Mouse (Mus musculus): ENCODE measurements at regions not wholly inside any gene's neighbourhood (a gene's known extent, or its start where the extent isn't known, plus 50 kb on each side); places are given as distances from the start of the nearest gene placed in this dataset.

DNA sequence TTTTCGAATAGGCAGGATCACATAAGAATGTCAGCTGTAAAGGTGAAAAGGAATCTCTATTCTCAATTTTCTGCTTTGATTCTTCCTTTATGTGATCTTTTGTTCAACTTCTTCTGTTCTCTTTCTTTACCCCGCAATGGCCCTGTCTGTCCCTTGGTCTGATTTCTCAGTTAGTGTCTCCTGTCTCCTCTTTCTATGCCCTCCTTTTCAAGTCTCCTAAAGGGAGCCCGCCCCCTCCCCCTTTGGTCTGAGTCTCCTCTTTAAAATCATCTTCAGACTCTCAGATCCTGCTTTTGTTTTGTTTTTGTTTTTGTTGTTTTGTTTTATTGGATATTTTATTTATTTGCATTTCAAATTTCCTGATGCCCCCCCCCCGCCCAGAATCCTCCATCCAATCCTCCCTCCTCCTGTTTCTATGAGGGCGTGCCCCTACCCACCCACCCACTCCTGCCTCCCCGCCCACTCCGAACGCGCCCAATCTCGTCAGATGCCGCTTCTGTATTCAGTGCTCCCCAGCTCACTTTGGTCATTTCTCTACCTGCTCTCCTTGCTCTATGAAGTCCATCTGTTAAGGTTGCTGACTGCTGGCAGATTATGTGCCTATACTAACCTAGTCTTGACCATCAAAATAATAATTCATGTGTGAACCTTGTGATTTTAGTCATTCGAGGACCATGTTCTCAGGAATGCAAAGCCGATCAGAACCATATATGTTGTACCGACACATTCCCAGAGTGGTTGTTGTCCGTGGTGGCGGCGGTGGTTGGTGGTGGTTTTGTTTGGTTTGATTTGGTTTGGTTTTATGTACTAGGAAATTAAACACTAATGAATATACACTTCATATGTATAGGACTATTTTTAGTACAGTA lies 487.9 kb upstream of the Adam24 start:
- H3K36me3 ChIP-seq (ENCODE audit: insufficient read depth): no peaks in the 10 kb centered on the region
- H3K27me3 ChIP-seq (ENCODE audit: insufficient read depth, low read length): no peaks in the 10 kb centered on the region
- no peaks in the 10 kb centered on the region for H3K9me3 ChIP-seq (ENCODE audit: low read length)
- DNase-seq (peak; percentile 16), ATAC-seq (peak; percentile 20; the same call in 1 of the 2 replicates)
- peak overlapping the region; percentile 33 for H3K4me2 ChIP-seq (ENCODE audit: low read depth)
- no peak for TF ChIP-seq CTCF (IDR thresholded peaks at IDR 0.05; ENCODE audit: low read depth)
- H3K27ac ChIP-seq (ENCODE audit: low read depth, low read length): no peak overlapping the region
- H3K9ac ChIP-seq: no peak overlapping the region
- H3K4me1 ChIP-seq (ENCODE audit: insufficient read depth): no peaks in the 10 kb centered on the region
- 0 out of 2 replicates have a peak overlapping the region, but pooled peaks have one; percentile 3 for H3K4me3 ChIP-seq (ENCODE audit: low read depth, low read length)
- WGBS: 35% methylated on average over 17 of the region's 17 CpGs

DNA sequence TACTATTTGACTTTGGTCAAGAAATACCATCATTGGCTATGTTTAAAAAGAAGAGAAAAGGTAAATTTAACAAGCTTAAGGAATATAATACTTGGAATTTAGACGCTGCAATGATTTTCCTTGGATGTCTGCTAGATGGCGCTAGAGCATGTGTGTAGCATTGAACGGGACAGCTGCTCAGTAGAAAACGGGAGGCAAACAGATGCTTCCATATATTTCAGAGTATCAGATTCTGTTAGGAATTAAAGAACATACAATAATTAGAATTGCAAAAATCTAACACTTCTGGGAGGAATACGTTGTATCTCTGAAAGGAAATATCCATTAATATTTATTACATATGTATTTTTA lies 487.3 kb upstream of the Adam24 start:
- 2% methylated on average over 5 of the region's 5 CpGs for WGBS
- H3K4me1 ChIP-seq (ENCODE audit: insufficient read depth): no peaks in the 10 kb centered on the region
- peak; percentile 83 for DNase-seq
- no peak overlapping the region for H3K9ac ChIP-seq
- H3K36me3 ChIP-seq (ENCODE audit: insufficient read depth): no peaks in the 10 kb centered on the region
- peak; percentile 86 for TF ChIP-seq CTCF (IDR thresholded peaks at IDR 0.05; ENCODE audit: low read depth)
- H3K9me3 ChIP-seq (ENCODE audit: low read length): no peaks in the 10 kb centered on the region
- H3K27me3 ChIP-seq (ENCODE audit: insufficient read depth, low read length): no peaks in the 10 kb centered on the region
- peak; percentile 86 for ATAC-seq
- no peak overlapping the region for H3K4me2 ChIP-seq (ENCODE audit: low read depth)
- H3K27ac ChIP-seq (ENCODE audit: low read depth, low read length): no peak overlapping the region
- H3K4me3 ChIP-seq (ENCODE audit: low read depth, low read length): no peak overlapping the region

DNA sequence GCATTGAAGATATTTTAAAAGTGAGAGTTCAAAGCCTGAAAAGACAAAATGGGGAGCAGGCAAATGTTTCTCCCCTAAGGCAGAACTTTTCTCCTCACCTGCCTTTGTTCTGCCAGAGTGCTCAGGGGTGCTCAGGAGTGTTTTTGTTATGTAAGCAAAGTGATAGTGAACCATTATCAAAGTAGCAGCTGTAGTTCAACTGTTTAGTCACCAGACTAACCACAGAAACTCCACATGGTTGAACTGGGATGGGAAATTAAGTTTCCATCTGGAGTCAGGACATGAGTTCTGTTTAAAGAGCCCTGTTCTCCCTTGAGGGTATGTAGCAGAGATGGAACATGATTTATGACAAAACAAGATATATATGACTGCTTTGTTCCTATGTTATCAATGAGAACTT lies 482.6 kb upstream of the Adam24 start:
- Histone ChIP-seq H3K4me3 (ENCODE audit: low read depth, low read length) (no peak overlapping the region), H3K9ac (no peak overlapping the region), H3K27me3 (ENCODE audit: insufficient read depth, low read length) (no peaks in the 10 kb centered on the region), H3K27ac (ENCODE audit: low read depth, low read length) (no peak overlapping the region), H3K4me2 (ENCODE audit: low read depth) (no peak overlapping the region), H3K36me3 (ENCODE audit: insufficient read depth) (no peaks in the 10 kb centered on the region), H3K9me3 (ENCODE audit: low read length) (no peaks in the 10 kb centered on the region), H3K4me1 (ENCODE audit: insufficient read depth) (no peaks in the 10 kb centered on the region)
- ATAC-seq (no peak), DNase-seq (no peak)
- TF ChIP-seq CTCF (IDR thresholded peaks at IDR 0.05; ENCODE audit: low read depth): no peak

DNA sequence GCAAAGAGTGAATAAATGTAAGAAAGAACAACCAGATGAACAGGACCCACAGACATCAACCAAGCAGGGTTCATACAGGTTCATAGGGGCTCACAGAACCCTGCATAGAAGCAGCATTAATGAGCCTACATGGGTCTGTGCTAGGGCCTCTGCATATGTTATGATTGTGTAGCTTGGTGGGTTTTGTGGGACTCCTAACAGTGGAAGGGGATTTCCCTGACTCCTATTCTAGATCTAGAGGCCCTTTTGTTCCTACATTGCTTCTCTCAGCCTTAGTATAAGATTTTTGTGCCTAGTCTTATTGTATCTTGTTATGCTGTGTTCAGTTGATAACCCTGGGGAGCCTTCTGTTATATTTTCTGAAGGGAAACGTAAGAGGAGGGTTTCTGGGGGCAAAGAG lies 481.7 kb upstream of the Adam24 start:
- WGBS: 33% methylated on average over 1 of the region's 1 CpGs
- H3K27ac ChIP-seq (ENCODE audit: low read depth, low read length): no peak overlapping the region
- TF ChIP-seq CTCF (IDR thresholded peaks at IDR 0.05; ENCODE audit: low read depth): no peak

DNA sequence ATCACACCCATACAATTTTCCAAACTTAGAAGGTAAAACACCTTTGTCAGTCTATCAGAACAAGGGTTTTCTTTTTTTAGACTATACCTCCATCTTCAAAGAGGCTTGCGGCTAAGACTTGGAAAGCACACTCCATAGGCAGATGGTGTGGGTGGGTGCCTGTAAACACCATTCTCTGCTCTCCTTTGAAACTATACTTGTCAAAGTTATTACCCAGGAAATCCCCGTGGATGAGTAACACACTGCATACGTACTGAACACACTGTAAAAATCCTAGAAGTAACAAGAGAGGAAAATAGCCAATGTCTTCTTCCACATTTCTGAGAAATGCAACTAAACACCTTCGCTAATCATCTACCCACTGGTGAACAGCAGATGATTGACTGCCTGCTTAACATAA lies 464.0 kb upstream of the Adam24 start:
- H3K4me3 ChIP-seq (ENCODE audit: low read depth, low read length): no peak overlapping the region
- no peaks in the 10 kb centered on the region for H3K4me1 ChIP-seq (ENCODE audit: insufficient read depth)
- H3K9me3 ChIP-seq (ENCODE audit: low read length): no peaks in the 10 kb centered on the region
- H3K27me3 ChIP-seq (ENCODE audit: insufficient read depth, low read length): no peaks in the 10 kb centered on the region
- ATAC-seq: peak; percentile 38; the same call in 1 of the 2 replicates
- WGBS: 65% methylated on average over 4 of the region's 4 CpGs
- H3K36me3 ChIP-seq (ENCODE audit: insufficient read depth): no peaks in the 10 kb centered on the region
- no peak overlapping the region for H3K9ac ChIP-seq
- peak; percentile 26 for DNase-seq
- H3K4me2 ChIP-seq (ENCODE audit: low read depth): no peak overlapping the region
- no peak overlapping the region for H3K27ac ChIP-seq (ENCODE audit: low read depth, low read length)
- no peak for TF ChIP-seq CTCF (IDR thresholded peaks at IDR 0.05; ENCODE audit: low read depth)

More for the DNA sequence above, 481.7 kb upstream of the Adam24 start:
- no peaks in the 10 kb centered on the region for H3K27me3 ChIP-seq (ENCODE audit: insufficient read depth, low read length)
- no peak for DNase-seq
- no peak overlapping the region for H3K4me2 ChIP-seq (ENCODE audit: low read depth)
- no peak overlapping the region for H3K9ac ChIP-seq
- H3K4me1 ChIP-seq (ENCODE audit: insufficient read depth): no peaks in the 10 kb centered on the region
- no peak overlapping the region for H3K4me3 ChIP-seq (ENCODE audit: low read depth, low read length)
- no peaks in the 10 kb centered on the region for H3K36me3 ChIP-seq (ENCODE audit: insufficient read depth)
- no peaks in the 10 kb centered on the region for H3K9me3 ChIP-seq (ENCODE audit: low read length)
- no peak for ATAC-seq

DNA sequence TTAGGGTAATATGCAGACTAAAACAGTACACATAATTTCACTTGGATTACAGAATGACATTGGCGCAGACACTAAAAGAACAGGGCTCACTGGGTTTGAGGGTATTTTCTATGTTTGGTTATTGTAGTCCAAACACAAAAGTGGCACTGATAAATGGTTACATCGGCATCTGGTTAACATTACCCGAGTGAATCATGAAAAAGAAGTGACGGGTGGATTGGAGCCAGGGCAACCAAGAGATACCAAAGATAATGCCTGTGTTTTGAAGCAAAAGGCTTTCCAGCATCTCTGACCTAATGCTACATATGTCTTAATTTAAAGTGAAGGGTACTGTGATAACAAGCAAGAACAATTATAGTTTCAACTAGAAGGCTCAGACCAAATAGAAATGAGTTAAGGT lies 451.4 kb upstream of the Adam24 start:
- Histone ChIP-seq H3K27me3 (ENCODE audit: insufficient read depth, low read length) (peaks cover 3% of the 10 kb centered on the region; the same call in 1 of the 2 replicates), H3K36me3 (ENCODE audit: insufficient read depth) (no peaks in the 10 kb centered on the region), H3K4me3 (ENCODE audit: low read depth, low read length) (no peak overlapping the region), H3K4me1 (ENCODE audit: insufficient read depth) (no peaks in the 10 kb centered on the region), H3K9ac (no peak overlapping the region), H3K9me3 (ENCODE audit: low read length) (no peaks in the 10 kb centered on the region), H3K4me2 (ENCODE audit: low read depth) (no peak overlapping the region), H3K27ac (ENCODE audit: low read depth, low read length) (no peak overlapping the region)
- DNase-seq: no peak
- TF ChIP-seq CTCF (IDR thresholded peaks at IDR 0.05; ENCODE audit: low read depth): no peak
- WGBS: 79% methylated on average over 4 of the region's 4 CpGs
- no peak for ATAC-seq

DNA sequence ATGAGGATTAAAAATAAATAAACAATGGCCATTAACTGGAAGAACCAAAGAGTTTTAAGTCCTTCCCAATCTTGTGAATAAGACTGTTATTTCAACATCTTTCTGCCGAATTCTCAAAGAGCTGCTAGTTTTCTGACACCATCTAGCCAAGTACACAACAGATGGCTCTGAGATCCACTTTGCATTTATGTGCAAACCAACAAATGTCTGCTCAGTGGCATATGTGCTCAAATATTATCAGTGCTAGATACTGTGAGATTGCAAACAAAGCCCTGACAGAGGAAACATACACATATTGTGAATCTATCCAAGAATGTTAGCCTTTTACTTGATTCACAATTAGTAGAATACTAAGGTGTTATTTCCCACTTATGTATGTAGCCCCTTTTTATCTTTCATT lies 447.6 kb upstream of the Adam24 start:
- TF ChIP-seq CTCF (IDR thresholded peaks at IDR 0.05; ENCODE audit: low read depth): no peak
- H3K4me3 ChIP-seq (ENCODE audit: low read depth, low read length): no peak overlapping the region
- no peaks in the 10 kb centered on the region for H3K4me1 ChIP-seq (ENCODE audit: insufficient read depth)
- DNase-seq: peak; percentile 68
- 28% methylated on average over 1 of the region's 1 CpGs for WGBS
- no peak overlapping the region for H3K27ac ChIP-seq (ENCODE audit: low read depth, low read length)
- H3K4me2 ChIP-seq (ENCODE audit: low read depth): no peak overlapping the region
- H3K36me3 ChIP-seq (ENCODE audit: insufficient read depth): no peaks in the 10 kb centered on the region
- ATAC-seq: peak; percentile 94
- 0 out of 2 replicates have a peak, but pooled peaks cover 6% of the 10 kb centered on the region for H3K27me3 ChIP-seq (ENCODE audit: insufficient read depth, low read length)
- no peaks in the 10 kb centered on the region for H3K9me3 ChIP-seq (ENCODE audit: low read length)
- H3K9ac ChIP-seq: no peak overlapping the region
